ENCODE assay signal across 8 mouse cellular contexts in the genomic region with DNA sequence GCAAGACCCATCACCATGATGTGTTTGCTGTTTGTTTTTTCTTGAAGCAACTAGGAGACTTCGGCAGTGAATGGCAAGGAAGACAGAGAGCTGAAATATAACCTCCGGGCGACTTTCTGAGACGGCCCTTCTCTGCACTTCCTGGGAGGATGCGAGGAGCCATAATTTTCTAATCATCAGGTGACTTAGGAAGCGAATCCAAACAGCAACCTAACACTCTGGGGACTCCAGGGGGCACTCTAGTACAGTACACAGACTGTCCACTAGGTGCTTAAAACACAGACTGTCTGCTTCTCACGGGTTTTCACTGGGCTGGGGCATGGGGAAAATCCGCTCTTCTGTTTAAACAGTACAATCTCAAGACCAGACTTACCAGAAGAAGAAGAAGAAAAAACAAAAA. TPM values are rescaled to one million over a fixed set of nuclear protein-coding genes. Genes with fewer than 3 reads are reported as not detected.
DNase-seq lines count a peak whose midpoint lies in the region; ATAC-seq and TF ChIP-seq lines count a peak whose summit lies in the region.

No protein-coding gene starts in this region.

- no peak for TF ChIP-seq POLR2A in small intestine, adult 2 months (IDR thresholded peaks at IDR 0.05; ENCODE audit: low read depth, low read length)

- no peaks in the 10 kb centered on the region for H3K9me3 ChIP-seq in liver, embryonic 12.5 days (replicated peaks)
- no peaks in the 10 kb centered on the region for H3K9me3 ChIP-seq in forebrain, embryonic 16.5 days (ENCODE audit: control insufficient read depth, low read length)
- no peaks in the 10 kb centered on the region for H3K9me3 ChIP-seq in hindbrain, embryonic 14.5 days (ENCODE audit: control insufficient read depth, low read length)
- no peaks in the 10 kb centered on the region for H3K9me3 ChIP-seq in megakaryocyte, embryonic 14.5 days

- H3K36me3 ChIP-seq in liver, embryonic 12.5 days = no peaks in the 10 kb centered on the region
- H3K36me3 ChIP-seq in forebrain, embryonic 16.5 days (ENCODE audit: control insufficient read depth, insufficient read depth) = no peaks in the 10 kb centered on the region
- no peaks in the 10 kb centered on the region for H3K36me3 ChIP-seq in hindbrain, embryonic 14.5 days (replicated peaks; ENCODE audit: control insufficient read depth, insufficient read depth)
- no peaks in the 10 kb centered on the region for H3K36me3 ChIP-seq in megakaryocyte, embryonic 14.5 days (replicated peaks; ENCODE audit: low read length)
- H3K36me3 ChIP-seq in small intestine, adult 2 months (ENCODE audit: control insufficient read depth, insufficient read depth, low read length) = no peaks in the 10 kb centered on the region

- WGBS in liver, embryonic 12.5 days (ENCODE audit: insufficient replicate concordance) = 15% methylated on average over 8 of the region's 8 CpGs
- WGBS in forebrain, embryonic 16.5 days = 14% methylated on average over 8 of the region's 8 CpGs
- whole genome bisulfite sequencing in hindbrain, embryonic 14.5 days = 18% methylated on average over 8 of the region's 8 CpGs
- 7% methylated on average over 8 of the region's 8 CpGs for WGBS in small intestine, adult 2 months

- H3K9ac ChIP-seq in liver, embryonic 12.5 days = no peak overlapping the region
- H3K9ac ChIP-seq in forebrain, embryonic 16.5 days (replicated peaks; ENCODE audit: low read depth, low read length) = no peak overlapping the region
- 0 out of 2 replicates have a peak overlapping the region, but pooled peaks have one; percentile 20 for H3K9ac ChIP-seq in hindbrain, embryonic 14.5 days

- H3K4me1 ChIP-seq in liver, embryonic 12.5 days = peaks cover 26% of the 10 kb centered on the region
- peaks cover 10% of the 10 kb centered on the region for H3K4me1 ChIP-seq in forebrain, embryonic 16.5 days (replicated peaks; ENCODE audit: control insufficient read depth, insufficient read depth, low read length)
- peaks cover 14% of the 10 kb centered on the region for H3K4me1 ChIP-seq in hindbrain, embryonic 14.5 days (replicated peaks; ENCODE audit: control insufficient read depth, insufficient read depth, low read length)
- H3K4me1 ChIP-seq in megakaryocyte, embryonic 14.5 days = peaks cover 50% of the 10 kb centered on the region
- peaks cover 11% of the 10 kb centered on the region for H3K4me1 ChIP-seq in small intestine, adult 2 months (ENCODE audit: control insufficient read depth, insufficient read depth, insufficient read length, low read length)

- peak; percentile 49 for DNase-seq in liver
- peak; percentile 70 for DNase-seq in cerebellum, adult 11-12 months
- peak; percentile 81 for DNase-seq in hindbrain, embryonic 14.5 days (ENCODE audit: low spot score)
- DNase-seq in layer of hippocampus, postnatal 14 days (ENCODE audit: low spot score in 2 of 2) = peak; percentile 69 to 86

- peak; percentile 80; the same call in 1 of the 2 replicates for TF ChIP-seq CTCF in small intestine, adult 2 months (IDR thresholded peaks at IDR 0.05; ENCODE audit: extremely low read depth, insufficient read length, insufficient replicate concordance, low read depth, low read length)

- no peak for ATAC-seq in liver, embryonic 12.5 days
- ATAC-seq in forebrain, embryonic 16.5 days = peak; percentile 49; the same call in 1 of the 2 replicates
- ATAC-seq in hindbrain, embryonic 14.5 days (ENCODE audit: low FRiP score) = peak; percentile 56

- H3K4me2 ChIP-seq in liver, embryonic 12.5 days = no peak overlapping the region
- H3K4me2 ChIP-seq in forebrain, embryonic 16.5 days (ENCODE audit: low read length) = no peak overlapping the region
- H3K4me2 ChIP-seq in hindbrain, embryonic 14.5 days (replicated peaks) = peak overlapping the region; percentile 19; the same call in 1 of the 2 replicates

- H3K27ac ChIP-seq in liver, embryonic 12.5 days = no peak overlapping the region
- H3K27ac ChIP-seq in forebrain, embryonic 16.5 days (ENCODE audit: low read length) = no peak overlapping the region
- no peak overlapping the region for H3K27ac ChIP-seq in hindbrain, embryonic 14.5 days
- H3K27ac ChIP-seq in small intestine, adult 2 months (ENCODE audit: insufficient read depth, low read depth, low read length) = no peak overlapping the region

- H3K27me3 ChIP-seq in liver, embryonic 12.5 days (replicated peaks) = peaks cover 63% of the 10 kb centered on the region
- no peaks in the 10 kb centered on the region for H3K27me3 ChIP-seq in forebrain, embryonic 16.5 days (replicated peaks; ENCODE audit: control insufficient read depth, insufficient read depth, low read length)
- H3K27me3 ChIP-seq in hindbrain, embryonic 14.5 days (ENCODE audit: control insufficient read depth, insufficient read depth, low read length) = no peaks in the 10 kb centered on the region; the same call in 1 of the 2 replicates
- peaks cover 51% of the 10 kb centered on the region for H3K27me3 ChIP-seq in megakaryocyte, embryonic 14.5 days (replicated peaks)
- peaks cover 21% of the 10 kb centered on the region for H3K27me3 ChIP-seq in small intestine, adult 2 months (ENCODE audit: control insufficient read depth, insufficient read depth, low read length)

- H3K4me3 ChIP-seq in liver, embryonic 12.5 days = no peak overlapping the region
- no peak overlapping the region for H3K4me3 ChIP-seq in forebrain, embryonic 16.5 days (replicated peaks; ENCODE audit: low read length)
- no peak overlapping the region for H3K4me3 ChIP-seq in hindbrain, embryonic 14.5 days (replicated peaks; ENCODE audit: low read length)
- H3K4me3 ChIP-seq in megakaryocyte, embryonic 14.5 days (replicated peaks) = peak overlapping the region; percentile 15
- no peak overlapping the region for H3K4me3 ChIP-seq in small intestine, adult 2 months (ENCODE audit: low read depth, low read length)

RNA-seq across cellular contexts. Expression of gene Ebf4, which starts 3.5 kb away (rescaled TPM):
- polyA plus RNA-seq in liver, embryonic 12.5 days (2016; fragmentation: Nextera tagmentation; extraction: Ambion mirVana) = 0.41 and 0.61 TPM in 2 replicates
- 2.7 and 3.7 TPM in 2 replicates for polyA plus RNA-seq in forebrain, embryonic 16.5 days (2015; fragmentation: Nextera tagmentation; extraction: Ambion mirVana)
- polyA plus RNA-seq in hindbrain, embryonic 14.5 days (2014; fragmentation: Nextera tagmentation; extraction: Ambion mirVana) = 4.4 and 4.5 TPM in 2 replicates
- total RNA-seq in layer of hippocampus, postnatal 14 days (2021) = 10 to 100 TPM; 12.5 to 13.1 TPM
- polyA plus RNA-seq in megakaryocyte, embryonic 14.5 days (2012; ENCODE audit: insufficient read depth, low replicate concordance) = not detected in 2 replicates
- 1.2 and 1.3 TPM in 2 replicates for polyA plus RNA-seq in small intestine, adult 2 months (2012; rRNA removed)

RNA-seq across cellular contexts. Expression of gene Idh3b, which starts 7.1 kb away (rescaled TPM):
- 123 and 127 TPM in 2 replicates for polyA plus RNA-seq in liver, embryonic 12.5 days (2016; fragmentation: Nextera tagmentation; extraction: Ambion mirVana)
- polyA plus RNA-seq in forebrain, embryonic 16.5 days (2015; fragmentation: Nextera tagmentation; extraction: Ambion mirVana) = 176 and 179 TPM in 2 replicates
- polyA plus RNA-seq in hindbrain, embryonic 14.5 days (2014; fragmentation: Nextera tagmentation; extraction: Ambion mirVana) = 184 and 194 TPM in 2 replicates
- total RNA-seq in layer of hippocampus, postnatal 14 days (2021) = 100 to 1,000 TPM; 297 to 301 TPM
- 15.2 and 70.1 TPM in 2 replicates for polyA plus RNA-seq in megakaryocyte, embryonic 14.5 days (2012; ENCODE audit: insufficient read depth, low replicate concordance)
- polyA plus RNA-seq in small intestine, adult 2 months (2012; rRNA removed) = 170 and 242 TPM in 2 replicates

RNA-seq across cellular contexts. Expression of gene Nop56, which starts 17.2 kb away (rescaled TPM):
- polyA plus RNA-seq in liver, embryonic 12.5 days (2016; fragmentation: Nextera tagmentation; extraction: Ambion mirVana) = 377 and 389 TPM in 2 replicates
- 287 and 297 TPM in 2 replicates for polyA plus RNA-seq in forebrain, embryonic 16.5 days (2015; fragmentation: Nextera tagmentation; extraction: Ambion mirVana)
- 220 and 244 TPM in 2 replicates for polyA plus RNA-seq in hindbrain, embryonic 14.5 days (2014; fragmentation: Nextera tagmentation; extraction: Ambion mirVana)
- 100 to 1,000 TPM; 131 to 173 TPM for total RNA-seq in layer of hippocampus, postnatal 14 days (2021)
- polyA plus RNA-seq in megakaryocyte, embryonic 14.5 days (2012; ENCODE audit: insufficient read depth, low replicate concordance) = 6.3 and 81.0 TPM in 2 replicates
- 15.5 and 15.8 TPM in 2 replicates for polyA plus RNA-seq in small intestine, adult 2 months (2012; rRNA removed)
